Mouse (Mus musculus): ENCODE measurements around the gene Aprt.

DNA sequence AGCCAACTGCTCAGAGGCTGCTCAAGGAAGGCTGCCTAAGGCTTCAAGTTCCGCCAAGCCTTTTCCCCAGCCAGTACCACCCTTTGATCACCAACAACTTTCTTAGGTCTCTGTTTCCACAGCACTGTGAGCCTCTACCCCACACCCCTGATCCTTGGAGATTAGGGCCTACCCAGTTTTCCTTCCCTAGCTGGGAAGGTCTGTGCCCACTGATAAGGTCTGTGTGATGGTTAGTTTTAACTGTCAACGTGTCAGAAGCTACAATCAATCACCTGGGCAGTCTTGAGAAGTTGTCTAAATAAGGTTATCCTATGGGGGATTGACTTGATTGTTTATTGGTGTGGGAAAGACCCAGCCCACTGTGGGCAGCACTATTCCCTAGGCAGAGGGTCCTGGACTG is 38.9 kb downstream of the Aprt start:
- no peak for TF ChIP-seq CTCF (IDR thresholded peaks at IDR 0.05; ENCODE audit: insufficient read depth, low read length)
- TF ChIP-seq POLR2A (IDR thresholded peaks at IDR 0.05; ENCODE audit: borderline replicate concordance, extremely low read depth, low read depth, low read length), result no peak
